Mouse (Mus musculus) megakaryocyte, embryonic 14.5 days (primary cell): ENCODE measurements around the gene Ttpal.

Source experiments
- FLI1 ChIP-seq: IDR thresholded peaks from 2 replicates; pipeline ENCODE4 v1.6.1; 2012; ENCODE audit warnings: low read length, inconsistent platforms, mixed read lengths
- GATA1 ChIP-seq: IDR thresholded peaks from 3 replicates; pipeline ENCODE4 v1.6.1; 2012; ENCODE audit warnings: mixed read lengths, low read length, inconsistent platforms, borderline replicate concordance

- TF ChIP-seq GATA1, result no peak
- no peak for TF ChIP-seq FLI1
These were observed 9.1 kb downstream of the Ttpal start for GRCm38 (mm10) chr2:163611176-163611575.
